Mouse (Mus musculus) heart, adult 2 months (tissue): ENCODE measurements at regions not wholly inside any gene's neighbourhood (a gene's known extent, or its start where the extent isn't known, plus 50 kb on each side); places are given as distances from the start of the nearest gene placed in this dataset.

ENCODE experiments used
- CTCF ChIP-seq: fragments of 200-600 bp; IDR thresholded peaks from 2 replicates; pipeline ENCODE4 v1.8.1; 2022; ENCODE audit warnings: antibody characterized with exemption, mild to moderate bottlenecking, moderate library complexity
- EP300 ChIP-seq: fragments of 200-500 bp; IDR thresholded peaks from 2 replicates; pipeline ENCODE4 v1.6.1; 2011; ENCODE audit warnings: low read depth, low read length, control low read depth; ENCODE audit not compliant: insufficient read depth
- POLR2A ChIP-seq: fragments of 200-500 bp; IDR thresholded peaks from 2 replicates; pipeline ENCODE4 v1.6.1; 2011; ENCODE audit warnings: mild to moderate bottlenecking, low read depth, low read length, control low read depth; ENCODE audit not compliant: insufficient read depth

DNA sequence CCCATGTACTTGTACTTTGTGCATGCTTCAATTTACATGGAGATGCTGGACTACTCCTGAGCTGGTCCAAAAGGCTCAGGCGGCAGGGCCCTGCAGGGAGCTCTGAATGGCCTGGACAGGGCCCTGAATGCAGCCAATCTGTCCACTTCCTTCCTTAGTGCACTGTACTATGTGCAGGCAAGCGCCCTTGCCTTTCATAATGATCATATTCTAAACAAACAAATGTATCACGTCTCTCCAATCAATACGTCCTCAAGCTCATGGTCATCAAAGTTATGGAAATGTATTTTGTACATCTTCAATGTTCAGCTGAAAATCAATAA is 253.3 kb downstream of the Irs2 start:
- TF ChIP-seq CTCF (no peak), POLR2A (no peak), EP300 (no peak)
